Mouse (Mus musculus) pancreas, adult 10 weeks (tissue): Measurements from ENCODE around the gene Sult3a2. TPM values are rescaled to one million over a fixed set of nuclear protein-coding genes. Genes with fewer than 3 reads are reported as not detected.

Source experiments
- polyA plus RNA-seq: library from polyadenylated mRNA; stranded (reverse); fragments of 350-450 nt; fragmentation: Illumina TruSeq; extraction: RNeasy Lipid Tissue Mini Kit (QIAGEN cat#74804); gene quantifications from one replicate; pipeline ENCODE4 v1.2.3, GENCODE M21; 2015; ENCODE audit warnings: low read depth, low replicate concordance; ENCODE audit not compliant: insufficient read depth

Sult3a2 gene
- polyA plus RNA-seq: not detected

GRCm38 (mm10) chr10:33786604-33787003 lies at the start of gene Sult3a2:
Gene Sult3a2, minus strand, starts transcription at chr10:33786704.

Other genes with a start within 250 kb of the Sult3a2 start
- not detected for gene Clvs2, start 161.9 kb downstream of the Sult3a2 start, polyA plus RNA-seq
- not detected for gene Sult3a1, start 71.0 kb upstream of the Sult3a2 start, polyA plus RNA-seq
- not detected for gene Rsph4a, start 118.4 kb upstream of the Sult3a2 start, polyA plus RNA-seq
- 3.6 TPM for gene Zup1, start 164.6 kb upstream of the Sult3a2 start, polyA plus RNA-seq
- 30.5 TPM for gene Rwdd1, start 232.9 kb upstream of the Sult3a2 start, polyA plus RNA-seq